Mouse (Mus musculus) cerebellum, postnatal 36 days (tissue): Measurements from ENCODE around the gene Gm20388.
A peak's percentile ranks its signal among the peaks of the same experiment; 100 is the strongest.

Experiments used
- DNase-seq, 2 experiments: peaks; one replicate each; pipeline ENCODE4 v3.0.0; 2021 to 2022; ENCODE audit warnings: mixed read lengths in 2 of 2

The Gm20388 gene

GRCm38 (mm10) chr8:120049949-120050348 is 139.3 kb downstream of the Gm20388 start:
- DNase-seq, result no peak

- peak in 1 of 2 experiments; percentile 47 for DNase-seq
Observed at GRCm38 (mm10) chr8:120050376-120050775, 139.7 kb downstream of the Gm20388 start.

DNA sequence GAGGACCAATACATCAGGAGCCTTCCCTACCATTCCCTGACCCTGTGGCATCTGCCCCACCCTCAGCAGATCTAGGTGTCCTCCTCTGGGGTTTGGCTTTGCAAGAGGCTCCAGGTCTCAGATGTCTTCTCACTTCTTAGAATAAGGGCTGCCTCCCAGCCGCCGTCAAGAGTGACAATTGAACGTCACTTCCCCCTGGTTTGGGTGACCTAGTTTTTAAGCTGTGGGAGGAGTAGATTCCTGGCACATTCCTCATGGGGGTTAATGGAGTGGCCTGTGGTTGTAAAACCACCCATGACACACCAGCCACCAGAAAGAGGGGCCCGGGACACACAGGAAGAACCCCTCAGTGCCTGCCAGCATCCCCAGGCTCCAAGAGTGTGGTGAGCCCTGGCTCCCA is 140.4 kb downstream of the Gm20388 start:
- no peak for DNase-seq

GRCm38 (mm10) chr8:120051908-120052307 is 141.3 kb downstream of the Gm20388 start:
- no peak for DNase-seq

DNA sequence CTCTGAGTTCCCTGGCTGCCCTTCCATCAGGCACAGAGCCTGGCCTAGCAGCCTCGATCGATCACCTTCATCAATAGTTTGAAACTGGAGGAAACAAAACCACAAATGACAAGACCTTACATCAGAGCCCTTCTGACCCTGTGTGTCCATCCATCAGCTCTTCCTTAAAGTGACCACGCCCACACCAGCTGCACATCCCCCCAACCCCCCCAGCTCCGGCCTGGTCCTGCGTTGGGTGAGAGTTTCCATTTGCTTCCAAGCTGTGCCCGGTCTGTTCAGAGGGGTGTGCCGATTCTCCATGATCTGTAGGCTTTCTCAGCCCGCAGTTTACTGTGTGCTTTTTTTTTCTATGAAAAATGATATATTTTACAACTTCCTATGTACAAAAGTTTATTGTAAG is 141.7 kb downstream of the Gm20388 start:
- no peak for DNase-seq

GRCm38 (mm10) chr8:120054833-120055232 is 144.2 kb downstream of the Gm20388 start:
- DNase-seq, result no peak

- DNase-seq, result no peak
Observed at GRCm38 (mm10) chr8:120057078-120057477, 146.4 kb downstream of the Gm20388 start.

- no peak for DNase-seq
Observed at GRCm38 (mm10) chr8:120062742-120063141, 152.1 kb downstream of the Gm20388 start.

GRCm38 (mm10) chr8:120063326-120063725 is 152.7 kb downstream of the Gm20388 start:
- no peak for DNase-seq

GRCm38 (mm10) chr8:120065611-120066010 is 155.0 kb downstream of the Gm20388 start:
- DNase-seq, result no peak

GRCm38 (mm10) chr8:120066226-120066625 is 155.6 kb downstream of the Gm20388 start:
- no peak for DNase-seq

DNA sequence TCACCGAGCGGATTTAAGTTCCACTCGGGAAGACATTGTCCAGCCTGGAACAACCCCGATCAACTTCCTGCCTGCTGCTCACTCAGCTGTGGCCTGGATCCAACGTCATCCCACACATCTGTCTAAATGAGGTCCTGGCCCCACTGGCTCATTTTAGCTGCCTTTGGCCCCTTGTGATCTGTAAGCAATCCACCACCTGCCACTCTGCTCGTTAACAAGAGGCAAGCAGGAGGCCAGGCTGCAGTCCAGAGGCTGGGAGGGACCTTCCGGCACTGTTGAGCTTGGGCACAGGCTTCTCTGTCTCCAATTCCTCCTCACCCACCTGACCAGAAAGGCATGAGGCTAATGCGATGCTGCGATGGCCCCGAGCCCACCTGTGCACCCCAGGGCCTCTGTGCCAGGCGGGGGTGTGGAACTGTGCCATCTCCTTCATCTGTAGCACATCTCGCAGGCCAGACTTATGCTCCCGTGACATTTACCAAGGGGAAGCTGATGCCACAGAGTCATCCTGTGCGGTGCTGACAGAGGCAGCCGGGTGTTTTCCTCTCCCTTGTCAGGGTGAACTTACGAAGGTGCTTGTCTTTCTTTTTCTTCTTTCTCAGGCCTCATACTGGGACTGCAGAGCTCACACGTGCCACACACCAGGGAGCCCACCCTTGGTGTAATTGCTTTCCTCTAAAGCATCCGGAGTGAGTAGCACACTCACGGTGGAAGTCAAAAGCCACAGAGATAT is 157.5 kb downstream of the Gm20388 start:
- peak; percentile 57 to 61 for DNase-seq

- DNase-seq, result peak; percentile 88 to 94
Observed at GRCm38 (mm10) chr8:120071684-120072083, 161.0 kb downstream of the Gm20388 start.

DNA sequence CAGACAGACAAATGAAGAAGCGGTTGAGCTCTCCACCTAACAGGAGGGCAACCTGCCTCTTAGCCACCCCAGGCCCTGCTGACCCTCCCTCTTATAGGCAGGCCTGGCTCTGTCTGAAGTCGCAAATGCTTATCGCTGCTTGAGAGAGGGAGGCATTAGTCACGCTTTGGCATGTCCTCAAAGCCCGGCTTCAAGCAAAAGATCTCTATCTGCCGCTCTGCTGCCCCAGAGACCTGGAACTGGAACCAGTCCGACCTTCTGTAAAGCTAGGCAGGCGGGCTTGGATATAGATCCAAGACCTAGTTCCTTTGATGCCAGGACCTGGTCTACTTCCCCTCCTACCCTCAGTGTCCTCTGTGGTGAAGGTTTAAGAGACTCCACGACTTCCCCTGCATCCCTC is 161.6 kb downstream of the Gm20388 start:
- DNase-seq, result peak; percentile 69 to 76

DNA sequence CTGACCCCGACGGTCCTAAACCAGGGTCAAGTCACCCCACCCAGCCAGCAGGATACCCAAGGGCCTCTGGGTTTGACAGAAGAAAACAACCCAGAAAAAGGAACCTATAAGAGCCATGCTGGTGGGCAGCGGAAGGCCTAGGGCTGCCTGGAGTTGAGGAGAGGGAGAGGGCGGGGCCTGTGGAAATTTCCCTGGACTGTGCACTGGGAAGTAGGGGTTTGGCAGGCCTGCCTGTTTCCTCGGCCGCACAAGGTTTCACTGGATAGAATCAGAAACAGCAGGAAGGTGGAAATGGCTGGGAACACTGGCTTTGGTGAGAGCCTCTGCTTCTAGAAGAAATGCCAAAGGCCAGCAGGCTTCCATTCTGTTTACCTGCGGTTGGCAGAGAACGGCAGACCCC is 162.2 kb downstream of the Gm20388 start:
- DNase-seq, result peak in 1 of 2 experiments; percentile 33

GRCm38 (mm10) chr8:120074516-120074915 is 163.9 kb downstream of the Gm20388 start:
- DNase-seq, result no peak

DNA sequence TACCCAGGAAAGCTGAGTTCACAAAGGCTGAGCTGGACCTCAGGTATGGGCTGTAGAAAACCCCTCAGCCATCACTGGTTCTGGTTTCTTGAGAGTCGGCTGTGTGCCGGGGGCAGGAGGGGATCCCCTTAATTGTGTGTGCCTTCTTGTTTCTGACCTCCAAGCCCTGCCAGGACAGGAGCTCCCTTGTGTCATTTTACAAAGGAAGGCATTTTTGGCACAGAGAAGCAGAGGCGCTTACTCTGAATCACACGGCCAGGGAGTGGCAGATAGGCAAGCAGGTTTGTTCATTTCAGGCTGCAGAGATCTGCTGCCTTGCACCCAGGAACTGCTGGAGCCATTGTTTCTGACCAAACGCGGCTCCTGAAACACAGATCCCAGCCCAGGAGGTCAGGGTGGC is 164.7 kb downstream of the Gm20388 start:
- DNase-seq, result no peak

DNA sequence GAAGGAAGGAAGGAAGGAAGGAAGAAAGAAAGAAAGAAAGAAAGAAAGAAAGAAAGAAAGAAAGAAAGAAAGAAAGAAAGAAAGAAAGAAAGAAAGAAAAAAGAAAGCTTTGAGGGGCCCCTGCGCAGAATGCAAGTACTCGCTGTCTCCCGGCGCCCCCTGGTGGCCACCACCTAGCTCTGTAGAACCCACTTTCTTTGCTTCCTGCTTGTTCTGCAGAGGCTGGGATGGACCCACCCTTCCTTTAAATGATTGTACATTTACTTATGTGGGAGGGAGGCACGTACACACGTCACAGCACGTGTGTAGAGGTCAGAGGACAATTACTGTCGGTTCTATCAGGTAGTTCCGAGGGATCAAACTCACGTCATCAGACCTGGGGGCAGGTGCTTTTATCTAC is 167.4 kb downstream of the Gm20388 start:
- DNase-seq, result peak; percentile 83 to 88

DNA sequence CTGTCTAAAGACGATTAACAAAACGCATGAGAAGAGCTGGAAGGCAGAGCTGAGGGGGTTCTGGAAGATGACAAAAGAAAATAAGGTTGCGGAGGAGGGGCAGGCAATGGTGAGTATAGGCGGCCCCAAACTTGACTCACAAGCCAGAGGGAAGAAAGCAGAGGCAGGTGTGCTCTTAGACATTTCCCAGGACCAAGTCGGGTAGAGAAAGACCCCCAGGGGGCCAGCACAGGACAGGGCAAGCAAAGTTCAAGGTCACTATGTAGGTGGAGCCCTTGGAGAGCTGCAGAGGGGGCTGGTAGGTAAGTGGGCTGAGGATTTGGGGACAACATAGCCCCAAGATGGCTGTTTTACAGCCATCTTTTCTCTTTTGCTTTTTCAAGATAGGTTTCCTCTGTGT is 168.7 kb downstream of the Gm20388 start:
- no peak for DNase-seq

- peak; percentile 41 to 43 for DNase-seq
Observed at GRCm38 (mm10) chr8:120083261-120083660, 172.6 kb downstream of the Gm20388 start.

- DNase-seq, result no peak
Observed at GRCm38 (mm10) chr8:120084783-120085182, 174.1 kb downstream of the Gm20388 start.

- no peak for DNase-seq
Observed at GRCm38 (mm10) chr8:120089511-120089910, 178.9 kb downstream of the Gm20388 start.

GRCm38 (mm10) chr8:120091032-120091431 is 180.4 kb downstream of the Gm20388 start:
- DNase-seq, result peak; percentile 62 to 66

- DNase-seq, result no peak
Observed at GRCm38 (mm10) chr8:120093103-120093502, 182.5 kb downstream of the Gm20388 start.

GRCm38 (mm10) chr8:120094801-120095200 is 184.2 kb downstream of the Gm20388 start:
- DNase-seq, result no peak
